Mouse (Mus musculus): ENCODE data around the gene Dip2a.

DNA sequence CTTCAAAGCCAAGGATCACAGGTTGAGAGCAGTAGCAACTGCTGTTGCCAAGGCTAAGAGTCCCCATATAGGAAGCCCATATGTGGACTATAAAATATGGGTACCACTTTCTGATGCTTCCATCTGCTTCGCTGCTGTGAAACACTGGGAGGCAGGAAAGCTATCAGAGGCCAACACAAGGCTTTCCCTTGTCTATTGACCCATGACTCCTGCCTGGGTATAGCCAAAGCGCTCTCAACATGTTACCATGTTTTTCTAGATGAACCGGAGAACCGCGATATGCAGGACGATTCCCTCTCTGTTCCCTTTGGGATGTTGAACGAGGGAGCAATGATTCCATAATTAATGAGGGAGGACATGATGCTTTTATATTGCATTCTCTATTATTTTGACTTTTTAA is 134.3 kb downstream of the Dip2a start:
- TF ChIP-seq CTCF (IDR thresholded peaks at IDR 0.05; ENCODE audit: low read depth) (no peak), EP300 (optimal IDR thresholded peaks at IDR 0.05) (no peak)
